Mouse (Mus musculus) inflammation-experienced regulatory T-cells, adult 6 months (primary cell): ENCODE data around the gene Negr1. TPM values are rescaled to one million over a fixed set of nuclear protein-coding genes. Genes with fewer than 3 reads are reported as not detected.

Experiments used
- ATAC-seq: one replicate; pipeline ENCODE4 v1.8.0; 2017
- polyA plus RNA-seq, 3 experiments: library from polyadenylated mRNA; unstranded; fragments of 100-300 nt; shearing (Covaris generic); gene quantifications; one replicate each; pipeline ENCODE4 v1.2.1; 2017

The Negr1 gene
- polyA plus RNA-seq, 3 experiments from 2014 or later: not detected

- no peak for ATAC-seq
Observed at GRCm38 (mm10) chr3:157119916-157120315, 558.3 kb downstream of the Negr1 start.

- ATAC-seq: no peak
Observed at GRCm38 (mm10) chr3:157146124-157146855, 584.7 kb downstream of the Negr1 start.

- no peak for ATAC-seq
Observed at GRCm38 (mm10) chr3:157154902-157155301, 593.3 kb downstream of the Negr1 start.

GRCm38 (mm10) chr3:157155513-157155912, 593.9 kb downstream of the Negr1 start:
- ATAC-seq: no peak

- no peak for ATAC-seq
Observed at GRCm38 (mm10) chr3:157164840-157165595, 603.4 kb downstream of the Negr1 start.

- ATAC-seq: no peak
Observed at GRCm38 (mm10) chr3:157181975-157182374, 620.4 kb downstream of the Negr1 start.

- no peak for ATAC-seq
Observed at GRCm38 (mm10) chr3:157188939-157189725, 627.5 kb downstream of the Negr1 start.

- no peak for ATAC-seq
Observed at GRCm38 (mm10) chr3:157189834-157190233, 628.2 kb downstream of the Negr1 start.

- no peak for ATAC-seq
Observed at GRCm38 (mm10) chr3:157190551-157190950, 629.0 kb downstream of the Negr1 start.

- ATAC-seq: no peak
Observed at GRCm38 (mm10) chr3:157192021-157192420, 630.4 kb downstream of the Negr1 start.

- no peak for ATAC-seq
Observed at GRCm38 (mm10) chr3:157193141-157193540, 631.5 kb downstream of the Negr1 start.

GRCm38 (mm10) chr3:157198659-157199058, 637.1 kb downstream of the Negr1 start:
- ATAC-seq: no peak

GRCm38 (mm10) chr3:157201726-157202125, 640.1 kb downstream of the Negr1 start:
- no peak for ATAC-seq

GRCm38 (mm10) chr3:157203573-157203972, 642.0 kb downstream of the Negr1 start:
- ATAC-seq: no peak

- no peak for ATAC-seq
Observed at GRCm38 (mm10) chr3:157206752-157207151, 645.2 kb downstream of the Negr1 start.

GRCm38 (mm10) chr3:157208966-157209365, 647.4 kb downstream of the Negr1 start:
- ATAC-seq: no peak

GRCm38 (mm10) chr3:157209386-157209785, 647.8 kb downstream of the Negr1 start:
- no peak for ATAC-seq

- no peak for ATAC-seq
Observed at GRCm38 (mm10) chr3:157215937-157216719, 654.5 kb downstream of the Negr1 start.

- no peak for ATAC-seq
Observed at GRCm38 (mm10) chr3:157217794-157218193, 656.2 kb downstream of the Negr1 start.

- no peak for ATAC-seq
Observed at GRCm38 (mm10) chr3:157224920-157225319, 663.3 kb downstream of the Negr1 start.

GRCm38 (mm10) chr3:157232723-157233122, 671.1 kb downstream of the Negr1 start:
- ATAC-seq: no peak

- ATAC-seq: no peak
Observed at GRCm38 (mm10) chr3:157240240-157240639, 678.6 kb downstream of the Negr1 start.
